Mouse (Mus musculus) heart, embryonic 14.5 days (tissue): ENCODE measurements around the gene Zfp423. TPM values are rescaled to one million over a fixed set of nuclear protein-coding genes. Genes with fewer than 3 reads are reported as not detected.

Experiments
- ATAC-seq: fragments of 200-750 bp; cut with Nextera tagmentation; 2 replicates; pipeline ENCODE4 v1.8.0; 2017; ENCODE audit warnings: low read depth, moderate TSS enrichment; ENCODE audit not compliant: insufficient number of reproducible peaks, insufficient read depth, low FRiP score
- H3K27ac ChIP-seq, 2 experiments: fragments of 200-500 bp in 1 of 2; fragments of 300-500 bp in 1 of 2; sonication (generic) in 1 of 2; replicated peaks in 1 of 2; 2 replicates each; pipeline ENCODE4 v1.5.1; 2012 to 2014; ENCODE audit warnings: low read depth in 2 of 2, low read length in 2 of 2, control low read depth in 1 of 2, mild to moderate bottlenecking in 1 of 2, mixed read lengths in 1 of 2; ENCODE audit not compliant: control insufficient read depth in 1 of 2, insufficient read depth in 1 of 2
- H3K27me3 ChIP-seq: fragments of 300-500 bp; sonication (generic); 2 replicates; pipeline ENCODE4 v1.6.1; 2014; ENCODE audit warnings: mild to moderate bottlenecking, low read length, control low read depth; ENCODE audit not compliant: control insufficient read depth, insufficient read depth
- H3K36me3 ChIP-seq: fragments of 300-500 bp; sonication (generic); 2 replicates; pipeline ENCODE4 v1.6.1; 2014; ENCODE audit warnings: mild to moderate bottlenecking, control low read depth, low read length, mixed read lengths; ENCODE audit not compliant: control insufficient read depth, insufficient read depth
- H3K4me1 ChIP-seq, 2 experiments: fragments of 200-500 bp in 1 of 2; fragments of 300-500 bp in 1 of 2; sonication (generic) in 1 of 2; 2 replicates each; pipeline ENCODE4 v1.6.1; 2012 to 2014; ENCODE audit warnings: low read length in 2 of 2, control low read depth in 1 of 2, mixed read lengths in 1 of 2; ENCODE audit not compliant: control insufficient read depth in 2 of 2, insufficient read depth in 2 of 2
- H3K4me2 ChIP-seq: fragments of 300-500 bp; sonication (generic); 2 replicates; pipeline ENCODE4 v1.6.1; 2014; ENCODE audit warnings: mild to moderate bottlenecking, low read length
- H3K4me3 ChIP-seq, 2 experiments: fragments of 200-500 bp in 1 of 2; fragments of 300-500 bp in 1 of 2; sonication (generic) in 1 of 2; 2 replicates each; pipeline ENCODE4 v1.5.1; 2012 to 2014; ENCODE audit warnings: low read length in 2 of 2, mild to moderate bottlenecking in 2 of 2, control low read depth in 1 of 2, low read depth in 1 of 2, moderate library complexity in 1 of 2; ENCODE audit not compliant: control insufficient read depth in 1 of 2, insufficient read depth in 1 of 2
- H3K9ac ChIP-seq: fragments of 300-500 bp; sonication (generic); 2 replicates; pipeline ENCODE4 v1.6.1; 2014; ENCODE audit warnings: mild to moderate bottlenecking, low read length
- H3K9me3 ChIP-seq: fragments of 300-500 bp; sonication (generic); 2 replicates; pipeline ENCODE4 v1.6.1; 2016; ENCODE audit warnings: low read length, control low read depth; ENCODE audit not compliant: control insufficient read depth
- WGBS: fragments of 180-500 bp; shearing (Covaris S2); extraction: QIAGEN DNeasy Blood & Tissue Kit; methylation state at CpG from one replicate; pipeline ENCODE4 v1.1.7; 2014; 5-methylcytosine and 5-hydroxymethylcytosine counted together
- polyA plus RNA-seq: library from polyadenylated mRNA; unstranded; fragments of >200 nt; fragmentation: Nextera tagmentation; extraction: Ambion mirVana; gene quantifications from 2 replicates; pipeline ENCODE4 v1.2.1, GENCODE M21; 2014

The Zfp423 gene
- polyA plus RNA-seq, 1 experiment from 2014 or later, result 5.1 TPM

GRCm38 (mm10) chr8:87740946-87741530 is 218.4 kb downstream of the Zfp423 start:
- Histone ChIP-seq H3K27ac (no peak overlapping the region), H3K4me1 (peaks cover 5 to 12% of the 10 kb centered on the region in 2 experiments), H3K27me3 (no peaks in the 10 kb centered on the region), H3K9ac (no peak overlapping the region), H3K4me2 (no peak overlapping the region), H3K36me3 (no peaks in the 10 kb centered on the region), H3K9me3 (no peaks in the 10 kb centered on the region), H3K4me3 (no peak overlapping the region)
- no peak for ATAC-seq
- 89% methylated on average over 11 of the region's 11 CpGs for WGBS

- no peak overlapping the region for H3K9ac ChIP-seq
- H3K4me1 ChIP-seq, result peaks cover 14 to 19% of the 10 kb centered on the region in 2 experiments
- H3K4me3 ChIP-seq, result no peak overlapping the region
- 0 out of 4 replicates have a peak overlapping the region, but pooled peaks of 1 of the 2 experiments have one; percentile 24 for H3K27ac ChIP-seq
- ATAC-seq, result no peak
- WGBS, result 68% methylated on average over 11 of the region's 11 CpGs
- H3K9me3 ChIP-seq, result no peaks in the 10 kb centered on the region
- H3K4me2 ChIP-seq, result no peak overlapping the region
- H3K36me3 ChIP-seq, result no peaks in the 10 kb centered on the region
- no peaks in the 10 kb centered on the region for H3K27me3 ChIP-seq
These were observed 221.5 kb downstream of the Zfp423 start for GRCm38 (mm10) chr8:87737900-87738299.

- 48% methylated on average over 4 of the region's 4 CpGs for WGBS
- Histone ChIP-seq H3K4me3 (no peak overlapping the region), H3K4me1 (peaks cover 14 to 19% of the 10 kb centered on the region in 2 experiments), H3K9ac (no peak overlapping the region), H3K27ac (peak overlapping the region in 1 of 2 experiments; percentile 20; a peak in 1 of 4 replicates), H3K27me3 (no peaks in the 10 kb centered on the region), H3K9me3 (no peaks in the 10 kb centered on the region), H3K4me2 (no peak overlapping the region), H3K36me3 (no peaks in the 10 kb centered on the region)
- ATAC-seq, result no peak
These were observed 224.5 kb downstream of the Zfp423 start for GRCm38 (mm10) chr8:87734902-87735301.

- H3K9me3 ChIP-seq, result no peaks in the 10 kb centered on the region
- H3K27me3 ChIP-seq, result no peaks in the 10 kb centered on the region
- H3K36me3 ChIP-seq, result no peaks in the 10 kb centered on the region
- H3K4me3 ChIP-seq, result no peak overlapping the region
- 47% methylated on average over 7 of the region's 7 CpGs for WGBS
- H3K9ac ChIP-seq, result peak overlapping the region; percentile 21; the same call in 1 of the 2 replicates
- ATAC-seq, result 0 out of 2 replicates have a peak, but pooled peaks have one; percentile 31
- no peak overlapping the region for H3K27ac ChIP-seq
- H3K4me2 ChIP-seq, result no peak overlapping the region
- peaks cover 14 to 19% of the 10 kb centered on the region in 2 experiments for H3K4me1 ChIP-seq
These were observed 224.9 kb downstream of the Zfp423 start for GRCm38 (mm10) chr8:87734496-87734895.

- no peak overlapping the region for H3K4me2 ChIP-seq
- ATAC-seq, result no peak
- H3K9me3 ChIP-seq, result no peaks in the 10 kb centered on the region
- no peaks in the 10 kb centered on the region for H3K27me3 ChIP-seq
- H3K4me1 ChIP-seq, result peaks cover 18% of the 10 kb centered on the region in 2 experiments
- no peak overlapping the region for H3K27ac ChIP-seq
- no peak overlapping the region for H3K9ac ChIP-seq
- H3K36me3 ChIP-seq, result no peaks in the 10 kb centered on the region
- H3K4me3 ChIP-seq, result no peak overlapping the region
- WGBS, result 92% methylated on average over 12 of the region's 12 CpGs
These were observed 228.3 kb downstream of the Zfp423 start for GRCm38 (mm10) chr8:87731062-87731461.

GRCm38 (mm10) chr8:87723015-87723414 is 236.4 kb downstream of the Zfp423 start:
- H3K27me3 ChIP-seq, result no peaks in the 10 kb centered on the region
- H3K4me1 ChIP-seq, result peaks cover 0 to 9% of the 10 kb centered on the region in 2 experiments; a peak in 2 of 4 replicates
- no peaks in the 10 kb centered on the region for H3K9me3 ChIP-seq
- H3K27ac ChIP-seq, result peak overlapping the region in 1 of 2 experiments; percentile 44; a peak in 2 of 4 replicates
- ATAC-seq, result no peak
- H3K4me2 ChIP-seq, result no peak overlapping the region
- H3K4me3 ChIP-seq, result no peak overlapping the region
- no peak overlapping the region for H3K9ac ChIP-seq
- H3K36me3 ChIP-seq, result no peaks in the 10 kb centered on the region
- 47% methylated on average over 8 of the region's 8 CpGs for WGBS

GRCm38 (mm10) chr8:87719137-87719815 is 240.1 kb downstream of the Zfp423 start:
- no peak overlapping the region for H3K9ac ChIP-seq
- H3K9me3 ChIP-seq, result no peaks in the 10 kb centered on the region
- 70% methylated on average over 27 of the region's 27 CpGs for WGBS
- no peak for ATAC-seq
- no peak overlapping the region for H3K4me2 ChIP-seq
- no peak overlapping the region for H3K4me3 ChIP-seq
- no peaks in the 10 kb centered on the region for H3K36me3 ChIP-seq
- no peak overlapping the region for H3K27ac ChIP-seq
- no peaks in the 10 kb centered on the region for H3K27me3 ChIP-seq
- H3K4me1 ChIP-seq, result peaks cover 8 to 17% of the 10 kb centered on the region in 2 experiments; a peak in 3 of 4 replicates
